Mouse (Mus musculus) liver, embryonic 14.5 days (tissue): ENCODE results near the gene Zranb2. TPM values are rescaled to one million over a fixed set of nuclear protein-coding genes. Genes with fewer than 3 reads are reported as not detected.

Experiments
- ATAC-seq: fragments of 200-750 bp; cut with Nextera tagmentation; 2 replicates; pipeline ENCODE4 v1.8.0; 2017; ENCODE audit warnings: moderate number of reproducible peaks, mild to moderate bottlenecking, moderate library complexity; ENCODE audit not compliant: insufficient read depth
- DNase-seq, 3 experiments: peaks; one replicate each; pipeline ENCODE4 v3.0.0-alpha.2; 2012 to 2013; ENCODE audit warnings: low read depth in 3 of 3, low spot score in 3 of 3
- H3K27ac ChIP-seq: fragments of 300-500 bp; sonication (generic); 2 replicates; pipeline ENCODE4 v1.5.1; 2014; ENCODE audit warnings: moderate library complexity, mild to moderate bottlenecking, control low read depth, inconsistent platforms
- H3K27me3 ChIP-seq: fragments of 300-500 bp; sonication (generic); 2 replicates; pipeline ENCODE4 v1.6.1; 2014; ENCODE audit warnings: mild to moderate bottlenecking, low read length, moderate library complexity; ENCODE audit not compliant: control insufficient read depth, insufficient read depth
- H3K36me3 ChIP-seq: fragments of 300-500 bp; sonication (generic); replicated peaks from 2 replicates; pipeline ENCODE4 v1.6.1; 2014; ENCODE audit warnings: low read depth; ENCODE audit not compliant: control insufficient read depth, insufficient read depth
- H3K4me1 ChIP-seq, 2 experiments: fragments of 200-500 bp in 1 of 2; fragments of 300-500 bp in 1 of 2; sonication (generic) in 1 of 2; replicated peaks; 2 replicates each; pipeline ENCODE4 v1.6.1; 2012 to 2014; ENCODE audit warnings: antibody characterized with exemption in 1 of 2, inconsistent platforms in 1 of 2, low read length in 1 of 2; ENCODE audit not compliant: control insufficient read depth in 2 of 2, insufficient read depth in 2 of 2
- H3K4me2 ChIP-seq: fragments of 300-500 bp; sonication (generic); 2 replicates; pipeline ENCODE4 v1.6.1; 2014; ENCODE audit warnings: low read depth, mild to moderate bottlenecking, control low read depth, moderate library complexity
- H3K4me3 ChIP-seq, 2 experiments: fragments of 200-500 bp in 1 of 2; fragments of 300-500 bp in 1 of 2; sonication (generic) in 1 of 2; 2 replicates each; pipeline ENCODE4 v1.5.1; 2012 to 2014; ENCODE audit warnings: low read depth in 2 of 2, low read length in 2 of 2, mild to moderate bottlenecking in 2 of 2, control low read depth in 1 of 2, inconsistent platforms in 1 of 2, moderate library complexity in 1 of 2; ENCODE audit not compliant: insufficient read depth in 1 of 2
- H3K9ac ChIP-seq: fragments of 300-500 bp; sonication (generic); replicated peaks from 2 replicates; pipeline ENCODE4 v1.6.1; 2014; ENCODE audit warnings: mild to moderate bottlenecking, control low read depth, moderate library complexity
- H3K9me3 ChIP-seq: fragments of 300-500 bp; sonication (generic); 2 replicates; pipeline ENCODE4 v1.6.1; 2016; ENCODE audit warnings: low read length, mixed read lengths; ENCODE audit not compliant: control insufficient read depth
- CTCF ChIP-seq: IDR thresholded peaks from 2 replicates; pipeline ENCODE4 v1.5.1; 2016; ENCODE audit warnings: antibody characterized with exemption, low read depth, control low read depth
- EP300 ChIP-seq: IDR thresholded peaks from 2 replicates; pipeline ENCODE4 v1.6.1; 2016; ENCODE audit warnings: antibody characterized with exemption, low read depth
- WGBS: fragments of 180-500 bp; shearing (Covaris S2); extraction: QIAGEN DNeasy Blood & Tissue Kit; methylation state at CpG from one replicate; pipeline ENCODE4 v1.1.7; 2014; ENCODE audit not compliant: insufficient replicate concordance; 5-methylcytosine and 5-hydroxymethylcytosine counted together
- microRNA counts: library from miRNA; unstranded; fragments of <30 nt; microRNA quantifications from one replicate; lab custom pipeline; 2016
- microRNA-seq: library from miRNA; unstranded; fragments of <30 nt; microRNA quantifications from one replicate; pipeline ENCODE4, GENCODE M21; 2016
- polyA plus RNA-seq, 2 experiments: library from polyadenylated mRNA; depleted of rRNA in 1 of 2; stranded (reverse) in 1 of 2; unstranded in 1 of 2; fragments of >200 nt; fragmentation: Nextera tagmentation in 1 of 2; extraction: Ambion mirVana in 1 of 2; gene quantifications; 2 replicates each; pipeline versions ENCODE4 v1.2.1 to v1.2.3; 2012 to 2014

The Zranb2 gene
- polyA plus RNA-seq, 2 experiments, result 31.8 to 44.0 TPM

DNA sequence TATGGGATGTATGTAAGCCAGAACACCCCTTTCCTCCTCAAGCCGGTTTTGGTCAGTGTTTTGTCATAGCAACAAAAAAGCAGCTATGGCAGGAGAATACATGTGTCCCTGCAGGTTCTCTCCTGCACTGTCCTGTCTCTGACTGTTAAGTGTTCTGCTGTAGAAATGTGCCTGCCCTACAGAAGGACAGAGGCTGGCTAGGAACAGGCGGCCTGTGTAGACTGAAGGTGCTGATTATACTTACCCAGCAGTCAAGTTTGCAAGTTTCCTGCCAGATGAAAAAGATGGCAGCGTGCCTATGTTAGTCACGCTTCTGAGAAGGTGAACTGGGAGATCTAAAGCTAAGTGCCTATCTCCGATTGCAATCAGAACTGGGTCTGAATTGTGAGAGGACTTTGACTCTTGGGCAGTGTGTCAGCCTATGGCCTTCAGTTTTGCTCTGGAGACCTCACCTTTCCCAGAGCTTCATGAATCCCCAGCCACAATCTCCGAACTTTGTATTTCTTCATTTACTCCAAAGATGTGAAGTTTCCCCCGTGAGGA is 63.9 kb downstream of the Zranb2 start:
- H3K4me2 ChIP-seq, result no peak overlapping the region
- 55% methylated on average over 7 of the region's 7 CpGs for WGBS
- no peaks in the 10 kb centered on the region; a peak in 1 of 4 replicates for H3K4me1 ChIP-seq
- H3K27me3 ChIP-seq, result no peaks in the 10 kb centered on the region
- H3K9me3 ChIP-seq, result no peaks in the 10 kb centered on the region
- no peak for DNase-seq
- no peak overlapping the region for H3K4me3 ChIP-seq
- no peaks in the 10 kb centered on the region for H3K36me3 ChIP-seq
- H3K9ac ChIP-seq, result no peak overlapping the region
- no peak for ATAC-seq
- TF ChIP-seq CTCF (no peak), EP300 (no peak)
- no peak overlapping the region for H3K27ac ChIP-seq

MicroRNA genes within 50 kb of the gene (microRNA counts, 519-probe panel; counts per million panel counts)
- microRNA mmu-miR-186 (lab: Ali Mortazavi, UCI), result 69.9 counts per million

Small RNAs within 50 kb of the gene (microRNA-seq; reads per million reads assigned to microRNA genes)
- 1,080 reads per million, percentile 73 among the genes with 10 or more reads in this experiment for gene Mir186

Other genes with a start within 250 kb of the Zranb2 start
- gene Ptger3, start 32.7 kb downstream of the Zranb2 start, polyA plus RNA-seq (2012; rRNA removed), result 1.0 and 1.4 TPM in 2 replicates
- gene Ptger3, start 32.7 kb downstream of the Zranb2 start, polyA plus RNA-seq (2014; fragmentation: Nextera tagmentation; extraction: Ambion mirVana), result 2.3 and 2.5 TPM in 2 replicates